Mouse (Mus musculus): ENCODE measurements around the gene Nfxl1. TPM values are rescaled to one million over a fixed set of nuclear protein-coding genes. Genes with fewer than 3 reads are reported as not detected.

Nfxl1 gene
- polyA plus RNA-seq, 1 experiment from 2014 or later, result 26.2 TPM

GRCm38 (mm10) chr5:72513808-72514207, 45.7 kb downstream of the Nfxl1 start:
- peaks cover 4% of the 10 kb centered on the region; the same call in 1 of the 2 replicates for H3K36me3 ChIP-seq (ENCODE audit: control insufficient read depth, insufficient read depth, low read length)
- H3K27ac ChIP-seq (ENCODE audit: low read depth, low read length), result no peak overlapping the region
- H3K27me3 ChIP-seq (ENCODE audit: control insufficient read depth, insufficient read depth, low read length), result no peaks in the 10 kb centered on the region
- no peak for ATAC-seq (ENCODE audit: insufficient read depth, low FRiP score, low TSS enrichment)
- DNase-seq (ENCODE audit: low spot score), result no peak
- H3K4me3 ChIP-seq (ENCODE audit: low read depth, low read length), result no peak overlapping the region
- no peak overlapping the region for H3K4me2 ChIP-seq (ENCODE audit: low read depth)
- WGBS, result 90% methylated on average over 5 of the region's 5 CpGs
- no peaks in the 10 kb centered on the region for H3K4me1 ChIP-seq (ENCODE audit: control insufficient read depth, insufficient read depth, low read length)
- H3K9me3 ChIP-seq (ENCODE audit: control insufficient read depth, low read length), result no peaks in the 10 kb centered on the region
- no peak overlapping the region for H3K9ac ChIP-seq (ENCODE audit: low read length)

GRCm38 (mm10) chr5:72505740-72506139, 53.7 kb downstream of the Nfxl1 start:
- ATAC-seq (ENCODE audit: insufficient read depth, low FRiP score, low TSS enrichment), result no peak
- no peak for DNase-seq (ENCODE audit: low spot score)
- 78% methylated on average over 5 of the region's 5 CpGs for WGBS

GRCm38 (mm10) chr5:72503531-72504523, 55.7 kb downstream of the Nfxl1 start, which contains the start of gene Corin:
Corin (minus strand) TSS chr5:72504473.
- DNase-seq (ENCODE audit: low spot score) (peak; percentile 30), ATAC-seq (ENCODE audit: insufficient read depth, low FRiP score, low TSS enrichment) (peak; percentile 24; the same call in 1 of the 2 replicates)
- Histone ChIP-seq H3K4me1 (ENCODE audit: control insufficient read depth, insufficient read depth, low read length) (peaks cover 7% of the 10 kb centered on the region), H3K9ac (ENCODE audit: low read length) (peak within 1 kb of the TSS; percentile 24; the same call in 1 of the 2 replicates), H3K4me2 (ENCODE audit: low read depth) (peak within 1 kb of the TSS; percentile 50), H3K27me3 (ENCODE audit: control insufficient read depth, insufficient read depth, low read length) (peaks cover 23% of the 10 kb centered on the region), H3K27ac (ENCODE audit: low read depth, low read length) (no peak within 1 kb of the TSS), H3K4me3 (ENCODE audit: low read depth, low read length) (peak within 1 kb of the TSS; percentile 30), H3K36me3 (ENCODE audit: control insufficient read depth, insufficient read depth, low read length) (no peaks in the 10 kb centered on the region), H3K9me3 (ENCODE audit: control insufficient read depth, low read length) (no peaks in the 10 kb centered on the region)
- WGBS, result 2% methylated on average over 64 of the region's 64 CpGs

More at GRCm38 (mm10) chr5:72505740-72506139, 53.7 kb downstream of the Nfxl1 start:
- H3K36me3 ChIP-seq (ENCODE audit: control insufficient read depth, insufficient read depth, low read length), result no peaks in the 10 kb centered on the region
- peaks cover 23% of the 10 kb centered on the region for H3K27me3 ChIP-seq (ENCODE audit: control insufficient read depth, insufficient read depth, low read length)
- peaks cover 7% of the 10 kb centered on the region for H3K4me1 ChIP-seq (ENCODE audit: control insufficient read depth, insufficient read depth, low read length)
- no peak overlapping the region for H3K4me3 ChIP-seq (ENCODE audit: low read depth, low read length)
- H3K27ac ChIP-seq (ENCODE audit: low read depth, low read length), result no peak overlapping the region
- no peaks in the 10 kb centered on the region for H3K9me3 ChIP-seq (ENCODE audit: control insufficient read depth, low read length)
- no peak overlapping the region for H3K9ac ChIP-seq (ENCODE audit: low read length)
- no peak overlapping the region for H3K4me2 ChIP-seq (ENCODE audit: low read depth)

GRCm38 (mm10) chr5:72502778-72503177, 56.7 kb downstream of the Nfxl1 start:
- peaks cover 23% of the 10 kb centered on the region for H3K27me3 ChIP-seq (ENCODE audit: control insufficient read depth, insufficient read depth, low read length)
- no peak overlapping the region for H3K9ac ChIP-seq (ENCODE audit: low read length)
- H3K36me3 ChIP-seq (ENCODE audit: control insufficient read depth, insufficient read depth, low read length), result no peaks in the 10 kb centered on the region
- H3K27ac ChIP-seq (ENCODE audit: low read depth, low read length), result no peak overlapping the region
- DNase-seq (ENCODE audit: low spot score) (no peak), ATAC-seq (ENCODE audit: insufficient read depth, low FRiP score, low TSS enrichment) (no peak)
- peak overlapping the region; percentile 50; the same call in 1 of the 2 replicates for H3K4me2 ChIP-seq (ENCODE audit: low read depth)
- H3K9me3 ChIP-seq (ENCODE audit: control insufficient read depth, low read length), result no peaks in the 10 kb centered on the region
- H3K4me1 ChIP-seq (ENCODE audit: control insufficient read depth, insufficient read depth, low read length), result peaks cover 7% of the 10 kb centered on the region
- 74% methylated on average over 8 of the region's 8 CpGs for WGBS
- no peak overlapping the region for H3K4me3 ChIP-seq (ENCODE audit: low read depth, low read length)

GRCm38 (mm10) chr5:72501763-72502162, 57.7 kb downstream of the Nfxl1 start:
- no peak for DNase-seq (ENCODE audit: low spot score)
- H3K4me2 ChIP-seq (ENCODE audit: low read depth), result no peak overlapping the region
- H3K36me3 ChIP-seq (ENCODE audit: control insufficient read depth, insufficient read depth, low read length), result no peaks in the 10 kb centered on the region
- 46% methylated on average over 3 of the region's 3 CpGs for WGBS
- H3K9ac ChIP-seq (ENCODE audit: low read length), result no peak overlapping the region
- H3K4me1 ChIP-seq (ENCODE audit: control insufficient read depth, insufficient read depth, low read length), result peaks cover 7% of the 10 kb centered on the region
- no peaks in the 10 kb centered on the region for H3K9me3 ChIP-seq (ENCODE audit: control insufficient read depth, low read length)
- H3K4me3 ChIP-seq (ENCODE audit: low read depth, low read length), result no peak overlapping the region
- no peak for ATAC-seq (ENCODE audit: insufficient read depth, low FRiP score, low TSS enrichment)
- no peak overlapping the region for H3K27ac ChIP-seq (ENCODE audit: low read depth, low read length)
- peaks cover 23% of the 10 kb centered on the region for H3K27me3 ChIP-seq (ENCODE audit: control insufficient read depth, insufficient read depth, low read length)

- Histone ChIP-seq H3K9me3 (ENCODE audit: control insufficient read depth, low read length) (no peaks in the 10 kb centered on the region), H3K4me3 (ENCODE audit: low read depth, low read length) (no peak overlapping the region), H3K27ac (ENCODE audit: low read depth, low read length) (no peak overlapping the region), H3K9ac (ENCODE audit: low read length) (no peak overlapping the region), H3K36me3 (ENCODE audit: control insufficient read depth, insufficient read depth, low read length) (no peaks in the 10 kb centered on the region), H3K4me1 (ENCODE audit: control insufficient read depth, insufficient read depth, low read length) (no peaks in the 10 kb centered on the region), H3K27me3 (ENCODE audit: control insufficient read depth, insufficient read depth, low read length) (peaks cover 8% of the 10 kb centered on the region), H3K4me2 (ENCODE audit: low read depth) (no peak overlapping the region)
- 84% methylated on average over 10 of the region's 10 CpGs for WGBS
- DNase-seq (ENCODE audit: low spot score) (no peak), ATAC-seq (ENCODE audit: insufficient read depth, low FRiP score, low TSS enrichment) (no peak)
Measured at GRCm38 (mm10) chr5:72498271-72498670, 61.2 kb downstream of the Nfxl1 start.

- 87% methylated on average over 4 of the region's 4 CpGs for WGBS
- ATAC-seq (ENCODE audit: insufficient read depth, low FRiP score, low TSS enrichment) (no peak), DNase-seq (ENCODE audit: low spot score) (no peak)
- no peak overlapping the region for H3K27ac ChIP-seq (ENCODE audit: low read depth, low read length)
- no peaks in the 10 kb centered on the region for H3K9me3 ChIP-seq (ENCODE audit: control insufficient read depth, low read length)
- H3K4me1 ChIP-seq (ENCODE audit: control insufficient read depth, insufficient read depth, low read length), result no peaks in the 10 kb centered on the region
- no peaks in the 10 kb centered on the region for H3K27me3 ChIP-seq (ENCODE audit: control insufficient read depth, insufficient read depth, low read length)
- no peak overlapping the region for H3K4me3 ChIP-seq (ENCODE audit: low read depth, low read length)
- no peak overlapping the region for H3K4me2 ChIP-seq (ENCODE audit: low read depth)
- H3K9ac ChIP-seq (ENCODE audit: low read length), result no peak overlapping the region
- H3K36me3 ChIP-seq (ENCODE audit: control insufficient read depth, insufficient read depth, low read length), result no peaks in the 10 kb centered on the region
Measured at GRCm38 (mm10) chr5:72496756-72497155, 62.7 kb downstream of the Nfxl1 start.

- 87% methylated on average over 7 of the region's 7 CpGs for WGBS
- Histone ChIP-seq H3K9ac (ENCODE audit: low read length) (no peak overlapping the region), H3K4me3 (ENCODE audit: low read depth, low read length) (no peak overlapping the region), H3K27me3 (ENCODE audit: control insufficient read depth, insufficient read depth, low read length) (no peaks in the 10 kb centered on the region), H3K4me2 (ENCODE audit: low read depth) (no peak overlapping the region), H3K36me3 (ENCODE audit: control insufficient read depth, insufficient read depth, low read length) (no peaks in the 10 kb centered on the region), H3K27ac (ENCODE audit: low read depth, low read length) (no peak overlapping the region), H3K9me3 (ENCODE audit: control insufficient read depth, low read length) (no peaks in the 10 kb centered on the region), H3K4me1 (ENCODE audit: control insufficient read depth, insufficient read depth, low read length) (no peaks in the 10 kb centered on the region)
- DNase-seq (ENCODE audit: low spot score), result no peak
- no peak for ATAC-seq (ENCODE audit: insufficient read depth, low FRiP score, low TSS enrichment)
Measured at GRCm38 (mm10) chr5:72493906-72494305, 65.6 kb downstream of the Nfxl1 start.

GRCm38 (mm10) chr5:72491232-72491631, 68.3 kb downstream of the Nfxl1 start:
- Histone ChIP-seq H3K9me3 (ENCODE audit: control insufficient read depth, low read length) (no peaks in the 10 kb centered on the region), H3K27me3 (ENCODE audit: control insufficient read depth, insufficient read depth, low read length) (no peaks in the 10 kb centered on the region), H3K27ac (ENCODE audit: low read depth, low read length) (no peak overlapping the region), H3K4me2 (ENCODE audit: low read depth) (no peak overlapping the region), H3K36me3 (ENCODE audit: control insufficient read depth, insufficient read depth, low read length) (no peaks in the 10 kb centered on the region), H3K9ac (ENCODE audit: low read length) (no peak overlapping the region), H3K4me1 (ENCODE audit: control insufficient read depth, insufficient read depth, low read length) (no peaks in the 10 kb centered on the region), H3K4me3 (ENCODE audit: low read depth, low read length) (no peak overlapping the region)
- ATAC-seq (ENCODE audit: insufficient read depth, low FRiP score, low TSS enrichment), result no peak
- 66% methylated on average over 2 of the region's 2 CpGs for WGBS
- no peak for DNase-seq (ENCODE audit: low spot score)
